In genomic region chr11:113600526-113601245, GRCm38 (mm10) we compare ENCODE assay signal across 11 mouse cellular contexts. TPM values are rescaled to one million over a fixed set of nuclear protein-coding genes. Genes with fewer than 3 reads are reported as not detected.
DNase-seq lines count a peak whose midpoint lies in the region; ATAC-seq lines count a peak whose summit lies in the region.
"Had no signal": no experiment of that assay in that cellular context is flagged by ENCODE, and none has a peak within 500 bp of the region (broad histone marks: within the 10 kb centered on the region; RNA-seq: fewer than 3 reads in every experiment).

No protein-coding gene starts in this region.

- H3K27me3 ChIP-seq in forebrain, embryonic 14.5 days (replicated peaks; ENCODE audit: control insufficient read depth, insufficient read depth, low read length): no peaks in the 10 kb centered on the region
- H3K27me3 ChIP-seq: limb, embryonic 13.5 days had no signal

- H3K4me2 ChIP-seq in forebrain, embryonic 14.5 days (ENCODE audit: low read length): no peak overlapping the region; the same call in 1 of the 2 replicates
- H3K4me2 ChIP-seq: limb, embryonic 13.5 days had no signal

- H3K4me1 ChIP-seq in forebrain, embryonic 14.5 days (ENCODE audit: control insufficient read depth, insufficient read depth, low read length): peaks cover 20% of the 10 kb centered on the region

- no peaks in the 10 kb centered on the region for H3K9me3 ChIP-seq in forebrain, embryonic 14.5 days (replicated peaks; ENCODE audit: control insufficient read depth, low read length)
- H3K9me3 ChIP-seq: limb, embryonic 13.5 days had no signal

- H3K27ac ChIP-seq in forebrain, embryonic 14.5 days (ENCODE audit: low read depth, low read length): peak overlapping the region; percentile 87
- H3K27ac ChIP-seq: limb, embryonic 13.5 days had no signal

- DNase-seq in brain, adult 2 months (ENCODE audit: low read depth, low spot score): peak; percentile 50
- peak; percentile 35 to 49 for DNase-seq in cerebellum, adult 18-20 months
- DNase-seq in forebrain, embryonic 14.5 days (ENCODE audit: low spot score): peak; percentile 71
- peak; percentile 28 to 71 for DNase-seq in kidney, postnatal 25 days
- DNase-seq in heart, postnatal 4 days: no peak
- no peak for DNase-seq in embryo, embryonic 10.5 days (ENCODE audit: low spot score)
- no peak for DNase-seq in left cerebral cortex, adult 8-10 months (ENCODE audit: low spot score in 2 of 2)

- H3K9ac ChIP-seq in forebrain, embryonic 14.5 days (ENCODE audit: low read length): no peak overlapping the region
- H3K9ac ChIP-seq: limb, embryonic 13.5 days had no signal

- 78% methylated on average over 18 of the region's 18 CpGs for WGBS in forebrain, embryonic 14.5 days

- H3K4me3 ChIP-seq in forebrain, embryonic 14.5 days (ENCODE audit: low read depth, low read length): no peak overlapping the region
- H3K4me3 ChIP-seq: limb, embryonic 13.5 days had no signal

- no peaks in the 10 kb centered on the region for H3K36me3 ChIP-seq in forebrain, embryonic 14.5 days (ENCODE audit: control insufficient read depth, insufficient read depth, low read length)
- H3K36me3 ChIP-seq: limb, embryonic 13.5 days had no signal

- ATAC-seq in forebrain, embryonic 14.5 days: peak; percentile 62
- no peak for ATAC-seq in frontal cortex, adult (ENCODE audit: low TSS enrichment)
- ATAC-seq: lung, postnatal 0 days had no signal

RNA-seq across cellular contexts. Expression of gene Sstr2, which starts 18.5 kb away (rescaled TPM):
- 71.9 and 75.2 TPM in 2 replicates for polyA plus RNA-seq in forebrain, embryonic 14.5 days (2014; fragmentation: Nextera tagmentation; extraction: Ambion mirVana)
- not detected for total RNA-seq in heart, postnatal 4 days (2021)
- total RNA-seq in left cerebral cortex, adult 8-10 months (2022): 10 to 100 TPM; 26.8 to 31.0 (median 29.2) TPM
- total RNA-seq: monocyte, adult 5-6 weeks had no signal

RNA-seq across cellular contexts. Expression of gene Cog1, which starts 48.3 kb away (rescaled TPM):
- polyA plus RNA-seq in forebrain, embryonic 14.5 days (2014; fragmentation: Nextera tagmentation; extraction: Ambion mirVana): 28.8 and 33.9 TPM in 2 replicates
- total RNA-seq in heart, postnatal 4 days (2021): 10 to 100 TPM; 17.5 to 19.5 TPM
- 10 to 100 TPM; 42.7 to 51.9 (median 47.0) TPM for total RNA-seq in left cerebral cortex, adult 8-10 months (2022)

RNA-seq across cellular contexts. Expression of gene Slc39a11, which starts 49.2 kb away (rescaled TPM):
- 29.5 and 32.4 TPM in 2 replicates for polyA plus RNA-seq in forebrain, embryonic 14.5 days (2014; fragmentation: Nextera tagmentation; extraction: Ambion mirVana)
- total RNA-seq in heart, postnatal 4 days (2021): 1 to 10 TPM; 8.2 to 9.5 TPM
- total RNA-seq in left cerebral cortex, adult 8-10 months (2022): 10 to 100 TPM; 14.6 to 16.7 (median 16.2) TPM

Comparison
In these comparisons a context has a peak if more than half of its experiments do, and no peak if none do; other contexts are left out.
1. DNase-seq: peak in brain, adult 2 months (single experiment), cerebellum, adult 18-20 months (2 of 2), forebrain, embryonic 14.5 days (single experiment) and kidney, postnatal 25 days (2 of 2); none in heart, postnatal 4 days (single experiment), embryo, embryonic 10.5 days (single experiment) and left cerebral cortex, adult 8-10 months (0 of 2).
2. RNA of gene Sstr2, which starts 18.5 kb away (total RNA-seq): 26.8 to 31.0 TPM in left cerebral cortex, adult 8-10 months; not detected in heart, postnatal 4 days; every median in the first group is over 10 times any median in the second.